Mouse (Mus musculus): Measurements from ENCODE around the gene Pld6. TPM values are rescaled to one million over a fixed set of nuclear protein-coding genes. Genes with fewer than 3 reads are reported as not detected.

Pld6 gene
- under 1 TPM in 1 of 2 experiments, not detected in 1; 0.12 TPM for total RNA-seq (2021)
- long read RNA-seq, experiment 1, partial matches to known transcripts, result 0 of 1 reads
- long read RNA-seq, experiment 1, other reads (novel, unspliced or antisense), result 1 of 1 reads
- long read RNA-seq, experiment 2, result 0 reads

DNA sequence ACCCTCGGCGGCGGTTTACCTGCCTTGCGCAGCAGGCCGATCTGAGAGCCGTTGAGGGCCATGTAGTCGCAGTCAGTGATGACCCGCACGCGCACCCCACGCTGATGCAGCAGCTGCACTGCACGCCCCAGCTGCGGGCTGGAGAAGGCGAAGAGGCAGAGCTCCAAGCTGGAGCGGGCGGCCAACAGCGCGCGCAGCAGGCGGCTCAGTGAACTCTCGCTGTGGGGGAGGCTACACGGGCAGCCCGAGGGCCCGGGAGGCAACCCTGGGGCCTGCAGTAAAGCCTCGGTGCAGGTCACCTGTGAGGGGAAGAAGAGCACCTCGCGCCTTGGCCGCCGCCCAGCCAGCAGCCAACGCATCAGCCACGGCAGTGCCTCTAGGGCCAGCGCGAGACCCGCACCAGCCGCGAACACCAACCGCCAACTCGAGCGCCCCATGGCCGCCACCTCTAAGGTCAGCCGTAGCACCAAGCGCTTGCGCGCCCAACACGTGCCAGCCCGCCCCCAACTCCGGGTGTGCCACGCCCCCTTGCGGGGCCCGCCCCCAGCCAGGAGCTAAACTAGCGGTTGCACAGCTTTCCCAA is at the start of gene Pld6:
Pld6 (minus strand) TSS at position 447 of the 583 bp plus-strand sequence.
- peak; percentile 70 for DNase-seq
- intact Hi-C loops (cut with DNase I; ENCODE audit: low total_unique reads), result no loop called here

DNA sequence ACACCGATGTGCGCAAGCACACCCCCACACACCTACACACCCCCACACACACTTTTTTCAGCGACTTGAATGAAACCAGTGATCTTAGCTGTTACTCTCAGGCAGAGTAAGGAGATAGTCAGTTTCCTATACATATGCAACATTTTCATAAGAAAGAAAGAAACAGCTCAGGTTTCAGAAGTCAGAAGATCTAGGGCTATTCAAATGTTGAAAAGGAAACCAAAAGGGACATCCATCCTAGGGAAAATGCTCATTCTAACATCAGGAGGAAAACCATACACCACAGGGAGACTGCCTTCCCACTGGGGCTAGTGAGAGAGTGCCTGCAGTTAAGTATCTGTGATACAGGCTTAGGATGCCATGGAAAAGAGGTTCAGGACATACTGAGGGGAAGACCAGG is 34.2 kb upstream of the Pld6 start:
- DNase-seq, result no peak
- intact Hi-C loops (cut with DNase I; ENCODE audit: low total_unique reads), result no loop called here

DNA sequence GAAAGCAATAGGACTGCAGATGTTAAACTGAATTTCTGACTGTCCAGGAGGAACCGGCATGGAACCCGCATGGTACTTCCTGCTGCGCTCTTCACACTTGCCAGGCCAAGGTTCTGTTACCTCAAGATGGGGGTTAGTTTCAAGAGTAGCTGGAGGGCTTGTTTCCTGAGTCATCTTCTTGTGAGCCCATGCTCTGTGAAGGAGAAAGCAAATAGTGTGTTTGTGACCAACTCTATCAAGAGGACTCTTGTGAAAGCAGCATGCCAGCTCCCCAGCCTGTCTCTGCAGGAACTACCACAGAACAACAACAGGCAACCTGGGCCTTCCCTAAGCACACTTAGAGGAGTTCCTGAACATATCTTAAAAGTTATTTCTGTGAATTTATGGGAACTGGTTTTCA is 30.5 kb upstream of the Pld6 start:
- intact Hi-C loops (cut with DNase I; ENCODE audit: low total_unique reads), result no loop called here
- DNase-seq, result no peak

- DNase-seq, result no peak
- intact Hi-C loops (cut with DNase I; ENCODE audit: low total_unique reads), result no loop called here
These were observed 28.1 kb upstream of the Pld6 start for GRCm38 (mm10) chr11:59815482-59816065.

DNA sequence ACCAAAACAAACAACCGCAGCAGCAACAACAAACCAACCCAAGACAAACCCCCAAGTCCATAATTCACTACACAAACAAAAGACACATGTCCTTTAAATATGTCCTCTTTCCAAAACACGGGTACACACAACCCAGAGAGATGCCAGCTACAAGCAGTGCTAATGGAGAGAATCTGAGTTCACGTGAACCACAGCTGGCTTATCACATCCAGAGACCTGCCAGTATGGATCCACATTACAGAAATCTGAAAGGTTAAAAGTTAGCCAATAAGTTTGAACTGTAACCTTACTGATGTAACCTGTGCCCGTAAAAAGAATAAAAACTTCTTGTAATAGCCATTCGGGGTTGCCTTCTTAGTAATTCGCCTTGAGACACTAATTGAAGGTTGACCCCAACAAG is 27.5 kb upstream of the Pld6 start:
- DNase-seq, result no peak
- intact Hi-C loops (cut with DNase I; ENCODE audit: low total_unique reads), result no loop called here

- intact Hi-C loops (cut with DNase I; ENCODE audit: low total_unique reads), result no loop called here
- DNase-seq, result no peak
These were observed 26.9 kb upstream of the Pld6 start for GRCm38 (mm10) chr11:59814311-59814710.

DNA sequence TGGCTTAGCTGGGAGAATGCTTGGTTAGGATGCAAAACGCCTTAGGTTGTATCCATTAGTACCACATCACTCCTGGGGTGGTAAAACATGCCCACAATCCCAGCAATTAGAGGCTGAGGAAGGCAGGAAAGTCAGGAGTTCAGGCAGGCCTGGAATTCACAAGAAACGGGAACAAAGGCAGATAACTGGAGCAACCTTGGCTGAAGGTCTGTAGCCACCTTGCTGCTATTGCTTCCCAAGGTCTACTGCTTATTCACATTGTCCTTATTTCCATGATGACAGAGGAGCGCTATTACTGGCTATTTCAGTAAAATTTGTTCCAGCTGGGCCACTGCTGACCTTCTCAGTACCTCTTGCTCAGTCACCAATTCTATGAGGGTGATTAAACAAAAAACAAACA is 25.8 kb upstream of the Pld6 start:
- no peak for DNase-seq
- intact Hi-C loops (cut with DNase I; ENCODE audit: low total_unique reads), result no loop called here

DNA sequence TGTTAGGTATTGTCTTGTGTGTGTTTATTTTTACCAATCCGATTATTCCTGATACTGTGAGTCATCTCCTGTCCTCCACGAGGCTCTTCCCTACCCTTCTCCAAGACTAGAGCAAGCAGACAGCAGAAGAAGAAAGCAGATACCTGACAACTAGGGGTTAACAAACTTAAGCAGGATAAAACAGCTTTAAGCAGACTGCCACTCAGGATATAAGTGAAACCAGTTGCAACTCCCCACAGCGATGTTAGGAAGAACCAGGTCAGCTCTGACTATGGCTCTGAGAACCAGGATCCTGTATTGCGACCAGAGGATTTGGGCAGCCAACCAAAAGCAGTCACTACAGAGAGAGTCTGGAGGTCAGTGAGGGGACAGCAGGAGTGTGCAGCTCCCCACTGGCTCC is 23.8 kb upstream of the Pld6 start:
- intact Hi-C loops (cut with DNase I; ENCODE audit: low total_unique reads), result no loop called here
- DNase-seq, result no peak

GRCm38 (mm10) chr11:59810480-59811158 is 23.2 kb upstream of the Pld6 start:
- no peak for DNase-seq
- intact Hi-C loops (cut with DNase I; ENCODE audit: low total_unique reads), result no loop called here

DNA sequence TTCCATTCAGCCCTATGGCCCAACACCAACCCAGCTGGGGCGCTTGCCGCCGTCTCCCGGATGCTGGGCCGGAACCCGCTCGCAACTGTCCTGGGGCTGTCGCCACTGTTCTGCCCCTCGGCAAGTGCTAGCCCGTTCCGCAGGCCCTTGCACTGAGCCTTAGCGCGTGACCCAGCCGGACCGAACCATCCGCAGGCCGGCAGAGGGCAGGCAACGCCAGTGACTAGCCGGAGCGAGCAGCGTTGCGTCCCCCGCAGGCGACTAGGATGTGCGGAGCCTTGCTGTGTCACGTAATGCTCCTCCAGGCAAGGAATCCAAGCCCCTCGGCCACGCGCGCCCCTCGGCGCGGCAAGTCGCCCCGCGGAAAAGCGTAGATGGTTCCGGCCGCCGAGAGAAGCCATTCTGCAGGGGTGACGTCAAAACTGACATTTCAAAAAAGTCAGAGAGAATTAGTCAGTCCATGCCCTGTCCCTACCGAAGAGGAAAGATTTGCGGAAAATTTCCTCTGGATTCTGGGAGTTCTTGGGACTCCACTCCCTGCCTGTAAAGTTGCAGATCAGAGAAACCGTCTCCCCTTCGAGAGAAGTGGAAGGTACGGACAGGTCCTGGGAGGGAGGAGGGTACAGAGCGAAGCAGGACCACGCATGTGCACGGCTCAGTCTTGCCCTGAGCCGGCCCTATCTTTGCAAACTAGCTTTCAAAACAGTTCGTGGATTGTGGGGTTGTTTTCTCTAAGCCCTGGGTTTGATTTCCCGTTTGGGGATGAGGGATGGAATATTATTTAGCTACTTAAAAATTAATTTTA is 22.4 kb upstream of the Pld6 start, which contains the start of gene Flcn:
Flcn (minus strand) TSS at position 347 of the 805 bp plus-strand sequence.
- peak; percentile 84 for DNase-seq
- intact Hi-C loops (cut with DNase I; ENCODE audit: low total_unique reads), result no loop called here

- DNase-seq, result no peak
- intact Hi-C loops (cut with DNase I; ENCODE audit: low total_unique reads), result no loop called here
These were observed 21.7 kb upstream of the Pld6 start for GRCm38 (mm10) chr11:59809071-59809669.

DNA sequence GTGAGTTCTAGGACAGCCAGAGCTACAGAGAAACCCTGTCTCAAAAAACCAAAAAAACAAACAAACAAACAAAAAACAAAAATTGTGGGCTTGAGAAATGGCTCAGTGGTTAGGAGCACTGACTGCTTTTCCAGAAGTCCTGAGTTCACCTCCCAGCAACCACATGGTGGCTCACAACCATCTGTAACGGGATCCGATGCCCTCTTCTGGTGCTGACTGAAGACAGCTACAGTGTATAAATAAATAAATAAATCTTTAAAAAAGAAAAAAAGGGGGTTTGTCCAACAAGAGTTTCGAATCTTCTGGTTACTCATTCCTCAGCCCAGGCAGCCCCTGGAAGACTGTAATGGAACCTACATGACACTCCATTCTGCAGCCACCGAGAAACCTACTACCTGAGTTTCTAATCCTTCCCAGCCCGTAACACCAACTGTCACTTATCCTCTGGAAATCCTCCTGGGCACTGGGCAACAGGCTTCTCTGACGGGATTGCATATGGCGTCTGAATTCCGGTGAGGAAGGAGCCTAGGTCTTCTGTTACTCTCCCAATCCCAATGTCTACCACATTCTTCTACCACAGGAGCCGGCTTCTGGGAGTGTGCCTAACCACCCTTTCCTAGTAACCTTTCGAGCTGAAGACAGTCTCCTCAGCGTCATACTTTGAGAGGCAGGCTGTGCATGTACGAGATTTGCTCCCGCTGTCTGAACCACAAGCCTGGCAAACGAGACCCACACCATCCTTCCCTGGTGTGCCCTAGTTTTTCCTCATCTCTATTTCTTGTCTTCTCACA is 20.9 kb upstream of the Pld6 start:
- intact Hi-C loops (cut with DNase I; ENCODE audit: low total_unique reads), result no loop called here
- DNase-seq, result no peak

DNA sequence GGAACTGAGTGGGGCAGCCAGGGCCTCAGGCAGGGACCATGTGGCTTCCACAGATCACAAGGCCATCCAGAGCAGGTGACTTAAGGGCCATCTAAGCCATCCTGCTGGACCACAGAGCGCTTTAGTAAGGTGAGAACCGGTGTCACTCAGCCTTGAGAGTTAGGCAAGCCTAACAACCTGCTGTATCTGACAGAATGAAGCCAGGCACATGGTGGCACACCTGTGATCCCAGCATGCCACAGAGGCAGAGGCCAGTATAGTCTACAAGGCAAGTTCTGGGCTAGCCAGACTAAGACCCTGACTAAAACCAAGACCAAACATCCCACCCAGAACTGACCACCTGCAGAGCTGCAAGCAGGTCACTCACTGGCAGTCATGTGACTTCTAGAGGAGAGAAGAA is 18.2 kb upstream of the Pld6 start:
- intact Hi-C loops (cut with DNase I; ENCODE audit: low total_unique reads), result no loop called here
- no peak for DNase-seq

DNA sequence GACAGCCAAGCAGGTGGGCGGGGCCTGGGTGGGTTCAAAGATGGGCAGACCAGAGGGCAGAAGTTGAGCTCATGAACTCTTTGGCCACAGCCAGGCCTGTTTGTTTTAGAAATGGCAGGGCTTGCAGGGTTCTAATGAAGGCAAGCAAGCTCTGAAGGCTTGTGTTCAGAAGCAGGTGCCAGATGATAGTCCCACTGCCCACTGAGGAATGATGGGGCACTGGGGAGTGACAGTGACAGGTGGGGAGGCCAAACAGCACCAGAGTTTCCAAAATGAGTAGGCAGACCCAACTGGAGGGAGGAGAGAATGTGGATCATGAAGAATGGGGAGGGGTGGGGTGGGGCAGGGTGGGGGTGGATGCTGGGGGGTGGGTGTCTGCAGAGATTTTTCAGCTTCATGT is 17.8 kb upstream of the Pld6 start:
- DNase-seq, result no peak
- intact Hi-C loops (cut with DNase I; ENCODE audit: low total_unique reads), result no loop called here

DNA sequence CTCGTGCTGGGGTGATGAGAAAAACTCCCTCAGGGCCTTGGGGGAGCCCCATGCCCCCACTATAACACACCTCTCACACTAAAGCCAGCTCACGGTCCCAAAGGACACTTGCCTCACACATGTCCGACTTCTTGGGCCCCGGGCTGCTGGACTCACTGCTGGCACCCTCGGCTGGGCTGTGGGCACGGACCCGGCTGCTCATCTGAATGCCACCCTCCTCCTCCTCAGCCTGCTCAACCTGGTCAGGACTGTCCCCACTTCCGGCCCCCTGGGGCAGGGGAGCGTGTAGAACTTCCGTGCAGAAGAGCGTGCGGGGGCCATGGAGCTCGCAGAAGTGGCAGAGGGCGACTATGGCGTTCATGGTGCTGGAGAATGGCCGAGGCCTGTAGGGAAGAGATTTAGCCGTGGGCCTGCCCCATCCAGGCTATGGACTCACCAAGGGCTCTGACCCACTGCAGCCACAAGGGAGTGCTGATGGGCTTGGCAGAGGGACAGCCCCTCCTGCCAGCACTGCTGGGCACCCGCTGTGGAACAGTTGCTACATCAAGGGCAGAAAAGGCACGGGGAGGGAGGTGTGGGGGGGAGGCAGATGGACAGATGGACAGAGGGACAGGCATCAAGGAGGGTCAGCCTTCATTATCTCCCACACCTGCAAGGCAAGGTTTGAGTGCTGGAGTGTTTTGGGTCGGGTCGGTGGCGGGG is 17.1 kb upstream of the Pld6 start:
- DNase-seq, result peak; percentile 69

DNA sequence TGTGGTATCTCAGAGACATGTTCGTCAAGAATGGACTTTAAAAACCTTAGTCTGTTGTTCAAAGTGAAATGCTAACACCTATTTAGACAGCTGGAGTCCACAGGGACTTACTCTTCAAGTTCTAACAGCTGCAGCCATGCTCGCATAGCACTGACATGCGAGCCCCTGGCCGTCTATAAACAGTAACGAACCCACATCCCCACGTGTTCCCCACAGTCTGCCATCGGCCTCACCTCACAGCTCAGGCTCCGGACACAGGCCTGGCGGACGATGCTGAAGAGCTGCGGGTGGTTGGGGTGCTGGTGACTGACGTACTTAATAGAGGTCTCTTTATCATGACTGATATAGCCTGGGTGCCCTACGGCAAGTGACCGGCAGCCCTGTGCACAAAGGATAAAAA is 16.1 kb upstream of the Pld6 start:
- intact Hi-C loops (cut with DNase I; ENCODE audit: low total_unique reads), result no loop called here
- no peak for DNase-seq

More for the DNA sequence above, 17.1 kb upstream of the Pld6 start:
- intact Hi-C loops (cut with DNase I; ENCODE audit: low total_unique reads), result no loop called here

GRCm38 (mm10) chr11:59801881-59802280 is 14.4 kb upstream of the Pld6 start:
- no peak for DNase-seq
- intact Hi-C loops (cut with DNase I; ENCODE audit: low total_unique reads), result no loop called here

- intact Hi-C loops (cut with DNase I; ENCODE audit: low total_unique reads), result no loop called here
- no peak for DNase-seq
These were observed 13.0 kb upstream of the Pld6 start for GRCm38 (mm10) chr11:59800412-59800811.

Measured in gastrocnemius, postnatal 14 days (tissue).